9 mouse cellular contexts compared by ENCODE assay signal in genomic region chr17:51760251-51760887, GRCm38 (mm10).
DNase-seq lines count a peak whose midpoint lies in the region; ATAC-seq lines count a peak whose summit lies in the region.
"Had no signal": no experiment of that assay in that cellular context is flagged by ENCODE, and none has a peak within 500 bp of the region (broad histone marks: within the 10 kb centered on the region; RNA-seq: fewer than 3 reads in every experiment).

No protein-coding gene starts in this region.

- 0 out of 2 replicates have a peak, but pooled peaks cover 3% of the 10 kb centered on the region for H3K36me3 ChIP-seq in kidney, embryonic 15.5 days
- peaks cover 5% of the 10 kb centered on the region; the same call in 1 of the 2 replicates for H3K36me3 ChIP-seq in forebrain, embryonic 12.5 days (replicated peaks)
- no peaks in the 10 kb centered on the region for H3K36me3 ChIP-seq in limb, embryonic 11.5 days (ENCODE audit: control insufficient read depth, insufficient read depth, low read length)
- no peaks in the 10 kb centered on the region for H3K36me3 ChIP-seq in neural tube, embryonic 14.5 days (ENCODE audit: control insufficient read depth, insufficient read depth, low read length)

- no peak for DNase-seq in kidney, postnatal 25 days
- DNase-seq in limb, embryonic 11.5 days (ENCODE audit: low spot score) = peak; percentile 58
- DNase-seq in gastrocnemius, postnatal 10 days = no peak
- no peak for DNase-seq in urinary bladder, postnatal 4 days (ENCODE audit: low spot score in 2 of 2)
- DNase-seq in layer of hippocampus, adult 9-10 months (ENCODE audit: low spot score) = no peak
- DNase-seq: lung, adult 2 months had no signal

- no peak for ATAC-seq in kidney, embryonic 15.5 days (replicated peaks; ENCODE audit: low FRiP score)
- peak; percentile 79 for ATAC-seq in forebrain, embryonic 12.5 days (ENCODE audit: low FRiP score)
- ATAC-seq in limb, embryonic 11.5 days (ENCODE audit: insufficient number of reproducible peaks, low FRiP score, low TSS enrichment, low read depth) = peak; percentile 65; the same call in 1 of the 2 replicates
- peak; percentile 79 for ATAC-seq in neural tube, embryonic 14.5 days (ENCODE audit: low read depth)

- no peak overlapping the region for H3K27ac ChIP-seq in kidney, embryonic 15.5 days
- peak overlapping the region; percentile 66; the same call in 1 of the 2 replicates for H3K27ac ChIP-seq in forebrain, embryonic 12.5 days
- H3K27ac ChIP-seq in limb, embryonic 11.5 days (replicated peaks; ENCODE audit: low read depth, low read length) = no peak overlapping the region
- H3K27ac ChIP-seq in neural tube, embryonic 14.5 days (ENCODE audit: low read depth, low read length) = peak overlapping the region; percentile 52

- WGBS in kidney, embryonic 15.5 days = 54% methylated on average over 17 of the region's 17 CpGs
- 55% methylated on average over 17 of the region's 17 CpGs for WGBS in forebrain, embryonic 12.5 days
- 11% methylated on average over 17 of the region's 17 CpGs for WGBS in limb, embryonic 11.5 days
- 22% methylated on average over 17 of the region's 17 CpGs for WGBS in neural tube, embryonic 14.5 days

- H3K27me3 ChIP-seq in kidney, embryonic 15.5 days = no peaks in the 10 kb centered on the region
- no peaks in the 10 kb centered on the region for H3K27me3 ChIP-seq in forebrain, embryonic 12.5 days
- 0 out of 2 replicates have a peak, but pooled peaks cover 2% of the 10 kb centered on the region for H3K27me3 ChIP-seq in limb, embryonic 11.5 days (ENCODE audit: control insufficient read depth, insufficient read depth, low read length)
- H3K27me3 ChIP-seq in neural tube, embryonic 14.5 days (ENCODE audit: control insufficient read depth, insufficient read depth, low read length) = no peaks in the 10 kb centered on the region

- 0 out of 2 replicates have a peak, but pooled peaks cover 3% of the 10 kb centered on the region for H3K4me1 ChIP-seq in kidney, embryonic 15.5 days
- peaks cover 11% of the 10 kb centered on the region for H3K4me1 ChIP-seq in forebrain, embryonic 12.5 days
- peaks cover 11% of the 10 kb centered on the region; the same call in 1 of the 2 replicates for H3K4me1 ChIP-seq in limb, embryonic 11.5 days (ENCODE audit: control insufficient read depth, insufficient read depth, low read length)
- H3K4me1 ChIP-seq in neural tube, embryonic 14.5 days (ENCODE audit: control insufficient read depth, insufficient read depth, low read length) = 0 out of 2 replicates have a peak, but pooled peaks cover 2% of the 10 kb centered on the region

- H3K9ac ChIP-seq in kidney, embryonic 15.5 days = no peak overlapping the region
- no peak overlapping the region for H3K9ac ChIP-seq in forebrain, embryonic 12.5 days
- H3K9ac ChIP-seq in limb, embryonic 11.5 days (ENCODE audit: low read length) = no peak overlapping the region
- H3K9ac ChIP-seq in neural tube, embryonic 14.5 days (replicated peaks; ENCODE audit: low read depth, low read length) = no peak overlapping the region

- no peaks in the 10 kb centered on the region for H3K9me3 ChIP-seq in kidney, embryonic 15.5 days (replicated peaks)
- H3K9me3 ChIP-seq in forebrain, embryonic 12.5 days = no peaks in the 10 kb centered on the region
- H3K9me3 ChIP-seq in limb, embryonic 11.5 days (ENCODE audit: control insufficient read depth, low read length) = no peaks in the 10 kb centered on the region
- H3K9me3 ChIP-seq in neural tube, embryonic 14.5 days (ENCODE audit: control insufficient read depth, low read length) = no peaks in the 10 kb centered on the region

- no peak overlapping the region for H3K4me3 ChIP-seq in kidney, embryonic 15.5 days (replicated peaks)
- no peak overlapping the region for H3K4me3 ChIP-seq in forebrain, embryonic 12.5 days (replicated peaks)
- H3K4me3 ChIP-seq in limb, embryonic 11.5 days (ENCODE audit: low read depth, low read length) = no peak overlapping the region
- H3K4me3 ChIP-seq in neural tube, embryonic 14.5 days (ENCODE audit: low read depth, low read length) = peak overlapping the region; percentile 22

- peak overlapping the region; percentile 27; the same call in 1 of the 2 replicates for H3K4me2 ChIP-seq in kidney, embryonic 15.5 days
- peak overlapping the region; percentile 30 for H3K4me2 ChIP-seq in forebrain, embryonic 12.5 days
- peak overlapping the region; percentile 32; the same call in 1 of the 2 replicates for H3K4me2 ChIP-seq in limb, embryonic 11.5 days (ENCODE audit: low read depth, severe bottlenecking)
- peak overlapping the region; percentile 49 for H3K4me2 ChIP-seq in neural tube, embryonic 14.5 days (ENCODE audit: low read depth, low read length)

Comparison
In these comparisons a context has a peak if more than half of its experiments do, and no peak if none do; other contexts are left out.
1. H3K27ac ChIP-seq: peak in forebrain, embryonic 12.5 days (single experiment) and neural tube, embryonic 14.5 days (single experiment); none in kidney, embryonic 15.5 days (single experiment) and limb, embryonic 11.5 days (single experiment).
2. Peak in every context shown above with its lines, with median percentiles within 50 percentile points of each other: H3K4me2 ChIP-seq.